Mouse (Mus musculus) T-helper 2 cell (primary cell): Measurements from ENCODE around the gene Gstk1.

ENCODE experiments used
- in situ Hi-C: fragments of 300-600 bp; cut with MboI, MseI; formaldehyde crosslinking; loops from one replicate; pipeline ENCODE4 v1.15.1; 2025; ENCODE audit warnings: high pct_unique_total_duplicates

Gene Gstk1

DNA sequence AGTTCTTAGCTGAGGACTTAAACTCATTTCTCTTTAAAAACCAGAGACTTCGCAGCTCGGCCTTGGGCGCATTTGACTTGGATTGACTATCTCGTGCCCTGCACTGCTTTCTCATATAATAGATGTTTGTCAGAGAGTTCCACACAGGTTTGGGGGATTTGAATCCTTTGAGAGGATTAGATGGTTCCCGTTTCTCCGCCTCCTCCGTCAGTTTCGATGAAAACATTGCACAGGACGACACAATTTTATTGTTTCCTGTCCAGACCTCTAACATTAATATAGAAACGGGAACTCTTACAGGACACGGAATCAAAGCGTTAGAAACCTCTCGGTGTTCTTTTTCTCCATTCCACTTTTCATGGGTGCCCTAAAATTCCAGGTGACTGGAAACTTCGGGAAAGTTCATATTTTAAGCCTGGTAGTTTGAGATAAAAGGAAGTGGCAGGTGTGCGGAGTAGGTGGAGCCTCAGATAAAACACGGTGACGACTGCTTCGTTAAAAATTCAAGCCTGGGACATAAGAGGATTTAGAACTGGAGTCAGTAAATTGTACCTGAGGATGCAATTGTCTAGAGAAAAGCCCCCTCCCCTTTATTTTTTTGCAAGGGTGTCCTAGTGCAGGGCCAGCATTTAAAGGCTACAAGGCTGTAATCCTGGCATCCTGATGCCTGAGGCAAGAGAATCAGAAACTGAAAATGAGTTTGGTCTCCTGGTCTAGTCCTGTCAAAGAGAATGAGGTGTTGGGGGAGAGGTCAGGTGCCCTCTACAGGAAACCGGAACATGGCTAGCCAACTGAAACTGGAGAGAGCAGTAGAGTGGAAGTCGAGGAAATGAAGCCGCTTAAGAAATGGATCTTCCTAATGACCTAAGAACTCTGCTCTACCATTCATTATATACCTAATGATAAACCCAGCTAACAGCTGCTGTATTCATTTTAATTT, 19.9 kb downstream of the Gstk1 start:
- in situ Hi-C loops = loop anchor here (25.0 kb wide), 1 partner anchor 1828 kb away; the partner anchor contains the start of genes E330009J07Rik and Wee2

- in situ Hi-C loops = loop anchor here (25.0 kb wide), 1 partner anchor 1834 kb away; the partner anchor contains the start of genes E330009J07Rik and Wee2
These were observed 25.1 kb downstream of the Gstk1 start for GRCm38 (mm10) chr6:42270817-42271216.

- in situ Hi-C loops = no loop called here
These were observed 30.4 kb downstream of the Gstk1 start for GRCm38 (mm10) chr6:42276151-42276550.

GRCm38 (mm10) chr6:42282865-42283528, 37.3 kb downstream of the Gstk1 start:
- in situ Hi-C loops = no loop called here

GRCm38 (mm10) chr6:42286448-42286847, 40.7 kb downstream of the Gstk1 start, which contains the start of gene Clcn1:
TSS of gene Clcn1 (plus strand) at chr6:42286685.
- in situ Hi-C loops = no loop called here

- in situ Hi-C loops = no loop called here
These were observed 41.8 kb downstream of the Gstk1 start for GRCm38 (mm10) chr6:42287562-42287961.

- in situ Hi-C loops = no loop called here
These were observed 47.6 kb downstream of the Gstk1 start for GRCm38 (mm10) chr6:42293327-42293726.

DNA sequence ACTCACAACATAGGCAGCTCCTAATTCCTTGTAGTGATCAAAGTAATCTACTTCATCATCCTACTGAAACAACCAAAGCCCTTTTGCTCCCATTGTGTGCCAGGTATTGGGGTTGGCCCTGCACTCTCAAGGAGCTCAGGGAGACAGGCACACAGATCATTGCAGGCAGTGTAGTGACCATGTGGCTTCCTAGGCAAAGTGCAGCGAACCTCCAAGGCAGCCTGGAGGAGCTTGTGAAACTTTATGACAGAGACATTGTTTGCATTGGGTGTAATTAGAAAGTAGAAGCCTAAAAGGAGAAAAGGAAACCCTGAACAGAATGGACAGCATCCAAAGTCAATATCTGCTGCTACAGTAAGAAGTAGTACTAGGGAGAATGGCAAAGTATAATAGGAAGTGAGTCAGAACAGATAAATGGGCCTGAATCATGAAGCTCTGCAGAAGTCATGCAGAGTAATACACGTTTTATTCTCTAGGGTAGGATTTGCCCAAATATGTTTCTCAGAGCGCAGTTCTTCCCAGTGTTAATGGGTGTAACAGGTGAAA, 49.9 kb downstream of the Gstk1 start:
- in situ Hi-C loops = no loop called here

DNA sequence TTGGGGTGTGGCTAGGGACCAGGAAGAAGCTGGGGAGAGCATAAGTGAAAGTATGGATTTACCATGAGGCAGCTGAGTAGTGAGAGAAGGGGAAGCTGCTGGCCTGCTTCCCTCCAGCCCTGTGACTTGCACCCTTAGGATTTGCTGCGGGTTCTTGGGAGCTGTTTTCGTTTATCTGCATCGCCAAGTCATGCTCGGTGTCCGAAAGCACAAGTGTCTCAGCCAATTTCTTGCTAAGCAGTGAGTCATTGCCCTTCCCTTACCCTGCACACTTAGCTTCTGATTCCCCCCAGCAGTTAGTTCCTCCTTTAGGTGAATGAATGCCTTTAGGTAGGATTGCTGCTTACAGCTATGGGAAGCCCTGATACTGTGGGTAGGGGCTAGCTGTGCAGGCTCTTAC, 53.6 kb downstream of the Gstk1 start:
- in situ Hi-C loops = no loop called here
